Mouse (Mus musculus): ENCODE measurements around the gene Calhm6.

- no peak for TF ChIP-seq TCF12 (IDR thresholded peaks at IDR 0.05; ENCODE audit: insufficient read depth, poor library complexity, severe bottlenecking)
- no peak for TF ChIP-seq POLR2A (IDR thresholded peaks at IDR 0.05; ENCODE audit: insufficient read length, low read depth)
- TF ChIP-seq POLR2AphosphoS2 (IDR thresholded peaks at IDR 0.05; ENCODE audit: insufficient read length, low read depth), result no peak
- no peak for TF ChIP-seq MYOD1 (IDR thresholded peaks at IDR 0.05; ENCODE audit: control insufficient read depth in 1 of 3, insufficient read length in 2 of 3, low read depth in 2 of 3)
- TF ChIP-seq SRF (IDR thresholded peaks at IDR 0.05; ENCODE audit: control insufficient read depth, insufficient read length, low read depth), result no peak
- TF ChIP-seq MAX (IDR thresholded peaks at IDR 0.05; ENCODE audit: low read depth), result no peak
- no peak for TF ChIP-seq USF1 (IDR thresholded peaks at IDR 0.05; ENCODE audit: low read depth)
- no peak for TF ChIP-seq E2F4 (IDR thresholded peaks at IDR 0.05; ENCODE audit: insufficient read depth)
Measured at GRCm38 (mm10) chr10:34095964-34096363, 31.8 kb downstream of the Calhm6 start.

Data from myocyte (in vitro differentiated cells).